Mouse (Mus musculus) bone marrow macrophage, adult 2 months (primary cell): ENCODE measurements at regions not wholly inside any gene's neighbourhood (a gene's known extent, or its start where the extent isn't known, plus 50 kb on each side); places are given as distances from the start of the nearest gene placed in this dataset.

Experiments used
- CTCF ChIP-seq: IDR thresholded peaks from 2 replicates; pipeline ENCODE4 v1.5.1; 2012; ENCODE audit warnings: low read depth, mild to moderate bottlenecking, low read length, moderate library complexity
- POLR2A ChIP-seq: IDR thresholded peaks from 2 replicates; pipeline ENCODE4 v1.6.1; 2012; ENCODE audit warnings: mild to moderate bottlenecking, low read depth, low read length, borderline replicate concordance

- TF ChIP-seq CTCF = no peak
- TF ChIP-seq POLR2A = no peak
Measured at GRCm38 (mm10) chr2:75250507-75250906, 408.6 kb upstream of the Hnrnpa3 start.
